16 mouse cellular contexts compared by ENCODE assay signal in the genomic region with DNA sequence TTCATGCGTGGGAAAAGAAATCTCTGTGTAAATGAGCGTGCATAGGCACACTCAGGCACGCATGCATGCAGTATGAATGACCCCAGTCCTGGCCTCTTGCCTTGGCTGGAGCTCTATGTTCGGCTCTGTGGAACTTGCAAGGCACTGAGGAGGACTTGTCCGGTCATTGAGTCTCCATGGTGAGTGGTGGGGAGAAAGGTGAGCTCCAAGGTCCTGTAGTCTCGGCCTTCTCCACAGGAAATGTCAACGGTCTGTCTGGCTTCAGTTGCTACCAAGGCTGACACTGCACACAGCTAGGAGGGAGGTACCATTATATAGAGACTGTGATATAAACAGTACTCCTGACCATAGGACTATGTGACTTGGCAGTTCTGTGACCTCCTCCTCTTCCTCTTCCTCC. TPM values are rescaled to one million over a fixed set of nuclear protein-coding genes. Genes with fewer than 3 reads are reported as not detected.
DNase-seq lines count a peak whose midpoint lies in the region.
"Had no signal": no experiment of that assay in that cellular context is flagged by ENCODE, and none has a peak within 500 bp of the region (broad histone marks: within the 10 kb centered on the region; RNA-seq: fewer than 3 reads in every experiment).

No protein-coding gene starts in this region.

- DNase-seq in adrenal gland, adult 8-10 months: peak; percentile 36
- DNase-seq in adrenal gland, postnatal 25 days: no peak
- DNase-seq in thymus, postnatal 4 days: peak; percentile 43
- DNase-seq in thymus, postnatal 25 days: no peak
- peak; percentile 44 for DNase-seq in adrenal gland, postnatal 14 days
- DNase-seq in ovary, postnatal 10 days (ENCODE audit: low spot score): no peak
- DNase-seq: cerebellum, adult 11 months; cerebellum, adult 2 months; cerebellum, adult 9-11 months; cerebellum, postnatal 25 days; forebrain, postnatal 0 days; gastrocnemius, adult 2 months; gastrocnemius, postnatal 14 days; heart, adult 2 months; heart, postnatal 14 days; heart, postnatal 4 days had no signal

RNA-seq across cellular contexts. Expression of gene Tcf7, which starts 23.6 kb away (rescaled TPM):
- total RNA-seq in adrenal gland, adult 8-10 months (2022): 10 to 100 TPM; 36.9 to 81.7 (median 55.2) TPM
- 38.8 and 41.3 TPM in 2 replicates for total RNA-seq in adrenal gland, postnatal 25 days (2021)
- total RNA-seq in adrenal gland, postnatal 14 days (2021): 41.6 and 78.5 TPM in 2 replicates

RNA-seq across cellular contexts. Expression of gene Vdac1, which starts 54.2 kb away (rescaled TPM):
- total RNA-seq in adrenal gland, adult 8-10 months (2022): 100 to 1,000 TPM; 419 to 502 (median 469) TPM
- total RNA-seq in adrenal gland, postnatal 25 days (2021): 410 and 432 TPM in 2 replicates
- total RNA-seq in adrenal gland, postnatal 14 days (2021): 309 and 313 TPM in 2 replicates

Comparison
In these comparisons a context has a peak if more than half of its experiments do, and no peak if none do; other contexts are left out.
1. DNase-seq: peak in adrenal gland, adult 8-10 months (single experiment), thymus, postnatal 4 days (single experiment) and adrenal gland, postnatal 14 days (single experiment); none in adrenal gland, postnatal 25 days (single experiment), thymus, postnatal 25 days (single experiment) and ovary, postnatal 10 days (single experiment).